Mouse (Mus musculus): ENCODE data around the gene Pax5.

Pax5 gene

DNA sequence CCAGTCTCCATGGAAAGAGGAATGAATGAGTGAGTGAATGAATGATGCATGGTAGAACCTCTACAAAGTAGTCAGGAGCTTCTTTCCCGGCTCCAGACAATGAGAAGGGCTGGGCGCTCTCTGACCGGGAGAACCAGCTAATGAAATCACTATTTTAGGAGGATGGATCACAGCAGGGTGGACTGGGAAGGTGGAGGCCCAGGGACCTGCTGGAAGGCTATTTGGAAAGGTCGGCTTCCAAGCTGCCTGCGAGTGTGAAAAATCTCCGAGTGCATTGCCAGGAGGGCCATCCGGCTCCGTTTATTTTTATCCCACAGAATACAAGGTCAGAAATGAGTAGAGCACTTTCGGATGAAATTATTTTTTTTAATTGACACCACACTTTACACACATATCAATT is 112.3 kb downstream of the Pax5 start:
- no peak for DNase-seq (ENCODE audit: low spot score)

DNA sequence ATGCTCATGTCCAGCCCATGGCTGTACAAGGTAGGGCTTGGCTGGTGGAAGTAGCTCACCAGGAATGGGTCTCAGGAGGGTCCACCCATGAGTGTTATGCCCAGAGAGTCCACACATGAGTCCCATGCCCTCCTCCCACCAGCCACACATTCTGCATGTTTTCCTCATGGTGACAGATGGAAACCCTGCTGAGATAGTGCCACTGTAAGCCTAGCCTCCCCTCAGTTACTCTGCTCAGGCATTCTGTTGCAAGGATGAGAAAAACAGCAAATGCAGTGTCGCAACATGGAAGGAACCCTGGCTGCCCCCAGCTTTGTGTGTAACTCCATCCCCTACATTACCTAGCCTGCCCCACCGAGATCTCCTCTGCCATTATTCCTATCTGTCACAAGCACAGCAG is 117.2 kb downstream of the Pax5 start:
- DNase-seq (ENCODE audit: low spot score) = no peak

DNA sequence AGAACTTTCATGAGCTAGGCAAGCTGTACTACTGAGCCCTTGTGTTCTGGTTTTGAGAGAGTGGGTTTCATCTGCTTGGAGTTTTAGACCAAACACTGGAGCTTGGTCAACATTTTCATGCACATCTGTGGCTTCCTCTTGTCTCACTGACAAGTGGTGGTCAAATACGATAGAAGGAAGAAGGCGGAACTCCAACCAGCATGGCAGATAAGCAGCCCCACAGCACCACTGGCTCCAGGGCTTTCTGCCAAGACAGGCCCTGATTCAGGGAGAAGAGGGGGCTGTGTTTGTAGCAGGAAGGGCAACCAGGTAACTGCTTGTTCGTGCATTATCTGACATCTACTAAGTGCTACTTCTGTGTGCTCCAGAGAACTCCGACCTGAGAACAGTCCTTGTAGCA is 127.6 kb downstream of the Pax5 start:
- no peak for DNase-seq (ENCODE audit: low spot score)

DNA sequence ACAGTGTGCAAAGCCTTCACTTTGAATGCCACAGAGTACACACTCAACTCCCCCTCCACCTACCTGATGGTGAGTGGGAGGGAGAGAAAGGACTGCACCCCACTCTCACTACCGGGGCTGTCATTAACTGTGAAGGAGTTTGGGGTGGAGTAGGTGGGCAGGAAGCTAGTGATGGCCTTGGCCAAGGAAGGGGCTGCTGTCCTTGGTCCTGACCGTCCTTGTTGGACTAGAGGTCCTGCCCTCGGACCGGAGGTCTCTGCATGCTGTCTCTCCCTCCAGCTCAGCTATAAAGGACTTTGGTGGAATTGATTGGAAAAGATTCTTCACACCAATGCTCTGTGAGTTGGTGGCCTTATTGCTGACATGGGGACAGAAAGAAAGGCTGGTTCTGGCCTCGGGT is 131.7 kb downstream of the Pax5 start:
- no peak for DNase-seq (ENCODE audit: low spot score)

- no peak for DNase-seq (ENCODE audit: low spot score)
Measured at GRCm38 (mm10) chr4:44577293-44577692, 133.0 kb downstream of the Pax5 start.

DNA sequence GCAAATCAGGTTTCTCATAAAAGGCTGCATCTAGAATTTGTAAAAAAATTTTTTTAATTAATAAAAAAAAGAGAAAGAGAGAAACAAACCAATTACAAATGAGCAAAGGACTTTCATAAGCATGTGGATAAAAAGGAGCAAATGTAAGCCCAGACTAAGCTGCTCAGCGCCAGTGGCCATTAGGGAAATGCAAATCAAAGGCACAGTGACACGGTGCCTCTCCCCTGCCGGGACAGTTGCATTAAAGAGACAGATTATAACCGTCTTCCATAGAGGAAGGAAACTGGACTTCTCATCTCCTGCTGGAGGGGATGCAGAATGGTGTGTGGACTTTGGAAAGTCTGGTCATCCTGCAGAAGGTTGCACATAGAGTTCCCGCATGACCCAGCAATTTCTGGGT is 133.5 kb downstream of the Pax5 start:
- no peak for DNase-seq (ENCODE audit: low spot score)

DNA sequence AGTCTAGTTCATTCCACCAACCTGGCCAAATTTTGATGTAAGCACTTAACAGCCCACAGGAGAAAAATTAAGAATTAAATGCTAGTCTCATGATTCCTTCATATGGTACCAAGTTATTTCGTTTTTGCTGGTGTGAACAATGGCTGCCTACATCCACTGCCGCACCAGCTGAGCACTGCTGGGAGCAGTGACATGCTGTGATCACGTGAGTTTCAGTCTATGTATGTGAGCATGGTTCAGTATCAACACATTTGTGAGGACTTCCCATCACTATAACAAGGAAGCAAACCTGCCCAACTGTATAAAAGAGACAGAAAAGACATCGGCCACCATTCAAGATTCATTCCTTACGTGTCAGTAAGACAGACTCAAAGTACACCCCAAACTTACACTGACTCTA is 137.3 kb downstream of the Pax5 start:
- no peak for DNase-seq (ENCODE audit: low spot score)

- DNase-seq (ENCODE audit: low spot score) = no peak
Measured at GRCm38 (mm10) chr4:44572373-44572772, 137.9 kb downstream of the Pax5 start.

GRCm38 (mm10) chr4:44569138-44569537 is 141.1 kb downstream of the Pax5 start:
- no peak for DNase-seq (ENCODE audit: low spot score)

DNA sequence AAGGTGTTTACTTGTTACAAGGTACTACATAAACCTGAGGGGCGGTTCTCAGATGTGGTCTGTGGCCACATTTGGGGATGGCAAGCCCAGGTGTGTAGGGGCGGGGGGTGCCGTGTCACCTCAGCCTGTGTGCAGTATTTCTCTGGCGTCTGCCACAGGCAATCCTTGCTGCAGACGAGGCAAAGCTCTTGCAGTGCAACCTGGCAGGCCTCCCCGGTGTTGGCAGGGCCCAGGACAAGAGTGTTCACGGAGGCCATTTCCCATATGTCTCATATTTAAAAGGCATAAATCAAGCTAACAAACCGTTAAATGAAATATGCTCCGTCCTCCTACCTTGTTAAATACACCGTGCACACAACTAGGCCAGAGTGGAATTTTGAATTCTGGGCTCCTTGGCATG is 141.6 kb downstream of the Pax5 start:
- DNase-seq (ENCODE audit: low spot score) = no peak

DNA sequence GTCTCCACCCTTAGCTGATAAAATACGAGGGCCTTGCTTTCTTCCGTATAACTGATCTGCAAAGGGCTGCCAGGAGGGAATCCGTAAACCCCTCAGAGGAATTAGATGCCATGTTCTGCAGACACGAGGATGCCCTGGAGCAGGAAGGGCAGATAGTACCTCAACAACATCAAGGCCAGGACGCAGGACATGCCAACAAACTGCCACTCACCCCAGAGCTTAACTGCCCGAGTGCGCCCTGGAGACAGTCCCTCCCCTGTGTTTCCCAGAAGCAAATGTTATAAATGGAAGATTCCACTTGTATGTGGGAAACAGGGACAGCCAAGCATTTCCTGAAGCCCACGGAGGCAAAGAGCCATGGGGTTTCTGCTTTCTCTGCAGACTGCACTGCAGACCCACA is 143.9 kb downstream of the Pax5 start:
- DNase-seq (ENCODE audit: low spot score) = no peak

- no peak for DNase-seq (ENCODE audit: low spot score)
Measured at GRCm38 (mm10) chr4:44565126-44566082, 144.9 kb downstream of the Pax5 start.

- DNase-seq (ENCODE audit: low spot score) = peak; percentile 10
Measured at GRCm38 (mm10) chr4:44564602-44565001, 145.7 kb downstream of the Pax5 start.

DNA sequence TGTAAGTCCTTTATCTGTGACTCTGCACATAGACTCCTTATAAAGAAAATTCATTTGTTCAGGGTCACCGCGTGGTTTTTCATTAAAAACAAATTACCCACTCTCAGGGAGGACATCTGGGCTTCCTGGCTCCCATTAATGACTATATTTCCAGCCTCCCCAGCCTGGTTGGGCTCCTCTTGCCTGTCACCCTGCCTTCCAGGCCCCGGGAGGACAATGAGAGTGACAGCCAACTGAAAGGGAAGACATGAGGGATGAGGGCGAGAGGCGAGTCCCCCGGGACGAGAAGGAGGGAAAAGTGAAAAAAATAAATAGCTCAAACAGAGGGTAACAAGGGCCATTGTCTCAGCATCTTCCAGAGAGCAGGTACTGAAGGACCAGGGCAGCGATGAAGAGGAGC is 149.3 kb downstream of the Pax5 start:
- no peak for DNase-seq (ENCODE audit: low spot score)

DNA sequence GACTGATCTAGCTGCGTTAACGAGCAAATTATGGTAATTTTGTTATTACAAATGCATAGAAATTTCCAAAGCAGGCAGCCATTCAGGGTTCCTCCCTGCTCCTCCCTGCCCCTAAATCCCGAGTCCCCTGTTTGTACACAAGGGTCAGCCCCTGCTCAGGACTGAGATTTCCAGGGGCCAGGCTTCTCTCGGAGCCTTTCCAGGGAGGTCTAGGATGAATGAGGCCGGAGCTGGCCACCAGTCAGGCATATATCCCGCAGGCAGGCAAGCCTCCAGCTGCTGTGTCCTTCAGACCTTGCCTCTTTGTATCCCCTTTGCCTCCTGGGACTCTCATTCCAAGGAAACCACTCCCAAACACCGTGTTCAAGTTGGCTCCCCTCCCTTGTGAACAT is 151.7 kb downstream of the Pax5 start:
- no peak for DNase-seq (ENCODE audit: low spot score)

DNA sequence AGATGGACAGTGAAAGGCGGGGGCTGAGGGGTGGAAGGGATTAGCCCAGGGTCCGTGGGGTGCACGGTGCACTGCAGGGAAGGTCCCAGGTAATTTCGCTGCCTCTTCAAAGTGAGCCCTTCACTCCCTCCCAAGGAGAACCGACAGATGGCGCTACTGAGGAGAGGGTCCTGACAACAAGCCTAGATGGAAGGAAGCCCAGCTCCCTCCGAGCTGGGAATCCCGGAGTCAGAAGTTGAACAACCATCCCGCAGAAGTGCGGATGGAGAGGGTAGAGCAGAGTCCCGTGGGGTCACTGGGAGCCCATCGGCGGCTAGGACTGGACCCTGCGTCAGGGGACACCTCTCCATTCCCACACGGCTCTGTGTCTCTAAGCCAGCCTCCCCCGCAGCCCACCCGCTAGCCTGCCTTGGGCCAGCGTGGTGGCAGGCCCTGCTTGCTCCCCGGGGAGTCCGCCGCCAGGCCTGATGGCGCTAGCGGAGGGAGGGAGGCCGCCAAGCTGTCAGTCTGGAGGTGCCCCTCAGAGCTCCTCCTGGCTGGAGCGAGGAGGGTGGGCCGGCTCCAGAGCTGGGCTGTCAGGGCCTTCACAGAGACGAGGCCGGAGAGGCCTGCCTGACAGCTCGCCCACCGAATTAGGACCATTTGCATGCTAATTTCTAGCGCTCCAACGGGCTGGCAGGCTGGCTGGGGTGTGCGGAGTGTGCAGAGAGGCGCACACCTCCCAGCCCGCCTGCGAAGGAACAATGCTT is 152.3 kb downstream of the Pax5 start:
- DNase-seq (ENCODE audit: low spot score) = peak; percentile 12

GRCm38 (mm10) chr4:44556586-44557281 is 153.6 kb downstream of the Pax5 start:
- DNase-seq (ENCODE audit: low spot score) = no peak

DNA sequence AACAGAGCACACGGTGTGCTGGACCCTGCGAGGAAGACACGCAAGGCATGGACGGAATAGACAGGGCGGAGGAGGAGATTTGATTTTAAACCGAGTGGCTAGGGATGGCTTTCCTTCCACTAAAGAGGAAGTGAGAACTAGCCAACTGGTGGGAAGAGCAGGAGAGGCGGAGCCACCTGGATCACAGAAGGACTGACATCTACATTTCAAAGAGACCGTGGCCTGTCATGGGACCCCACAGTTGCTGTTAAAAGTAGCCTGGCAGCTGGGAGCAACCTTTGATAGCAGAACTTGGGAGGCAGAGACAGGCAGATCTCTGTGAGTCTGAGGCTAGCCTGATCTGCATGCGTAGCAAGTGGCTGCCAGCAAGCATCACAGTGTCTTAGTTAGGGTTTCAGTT is 154.7 kb downstream of the Pax5 start:
- DNase-seq (ENCODE audit: low spot score) = no peak

DNA sequence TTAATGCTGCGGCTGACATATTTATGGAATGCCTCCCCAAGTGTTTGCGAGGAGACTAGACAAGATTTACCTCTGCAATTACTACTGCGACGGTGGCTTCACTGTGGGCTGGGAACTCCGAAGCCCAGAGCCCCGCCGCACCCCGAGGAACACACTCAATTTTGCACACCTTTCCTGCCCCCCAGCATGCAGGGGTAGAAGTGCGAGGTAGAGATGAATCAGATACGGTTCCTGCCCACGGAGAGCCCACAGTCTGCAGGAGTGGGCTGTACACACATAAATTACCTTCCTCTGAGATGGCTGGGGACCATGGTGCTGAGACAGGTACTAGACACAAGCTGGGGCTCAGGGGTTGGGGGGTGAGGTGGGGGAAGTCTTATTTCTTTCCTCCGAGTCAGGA is 158.8 kb downstream of the Pax5 start:
- no peak for DNase-seq (ENCODE audit: low spot score)

DNA sequence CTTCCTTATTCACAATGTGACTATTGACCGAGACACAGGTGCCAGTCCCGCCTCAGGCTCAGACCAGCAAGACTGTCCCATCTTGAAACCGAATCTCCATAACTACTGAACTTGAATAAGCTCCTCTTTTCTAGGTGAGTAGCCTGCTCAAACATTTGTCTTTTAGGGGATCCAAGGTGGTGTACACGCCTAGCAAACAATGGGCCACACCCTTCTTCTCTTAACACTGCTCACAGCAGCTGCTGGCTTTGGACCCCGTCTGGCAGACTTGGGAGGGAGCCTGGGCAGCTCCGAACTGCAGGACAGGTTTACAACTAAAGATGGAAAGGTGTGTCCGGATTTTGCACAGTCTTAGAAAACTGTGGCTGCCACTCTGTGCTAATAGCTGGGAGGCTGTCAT is 161.3 kb downstream of the Pax5 start:
- DNase-seq (ENCODE audit: low spot score) = no peak

- DNase-seq (ENCODE audit: low spot score) = no peak
Measured at GRCm38 (mm10) chr4:44545669-44546068, 164.6 kb downstream of the Pax5 start.

DNA sequence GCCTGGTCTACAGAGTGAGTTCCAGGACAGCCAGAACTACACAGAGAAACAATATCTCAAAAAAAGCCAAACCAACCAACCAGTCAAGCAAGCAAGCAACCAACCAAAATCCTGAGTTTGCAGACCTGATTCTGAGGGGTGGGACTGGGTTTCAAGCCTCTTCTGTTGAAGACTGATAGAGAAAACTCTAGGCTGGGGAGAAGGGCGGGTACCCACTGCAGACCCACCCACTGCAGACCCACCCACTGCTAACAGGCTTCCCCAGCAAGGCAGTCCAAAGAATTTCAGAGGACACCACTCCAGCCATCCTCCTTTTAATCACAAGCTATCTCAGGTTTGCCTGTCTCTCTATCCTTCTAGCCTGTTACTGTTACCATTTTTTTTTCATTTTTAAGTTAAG is 165.8 kb downstream of the Pax5 start:
- no peak for DNase-seq (ENCODE audit: low spot score)

- DNase-seq (ENCODE audit: low spot score) = no peak
Measured at GRCm38 (mm10) chr4:44543880-44544279, 166.4 kb downstream of the Pax5 start.

All from ovary, adult 18-20 months (tissue).